Mouse (Mus musculus) lung, postnatal 14 days (tissue): ENCODE results near the gene Olfr487.
"Not testable (repeated sequence)": the region's sequence is repeated elsewhere in the genome, so short reads cannot be mapped to it uniquely, and the experiment has no call there.

ENCODE experiments used
- DNase-seq: peaks from one replicate; pipeline ENCODE4 v3.0.0; 2021

Olfr487 gene

GRCm38 (mm10) chr7:108214536-108214935, at the start of gene Olfr487:
Gene Olfr487 (minus strand): TSS chr7:108214636.
- DNase-seq, result not testable (repeated sequence)

- DNase-seq, result no peak
These were observed 43.8 kb upstream of the Olfr487 start, which contains the start of gene Olfr488 for GRCm38 (mm10) chr7:108258247-108258646. Gene Olfr488 (minus strand): TSS chr7:108258347.

GRCm38 (mm10) chr7:108233551-108233950, 19.1 kb upstream of the Olfr487 start:
- no peak for DNase-seq

GRCm38 (mm10) chr7:108196938-108197337, 17.5 kb downstream of the Olfr487 start:
- no peak for DNase-seq

- DNase-seq, result not testable (repeated sequence)
These were observed 18.1 kb downstream of the Olfr487 start for GRCm38 (mm10) chr7:108196337-108196736.

GRCm38 (mm10) chr7:108192714-108193113, 21.7 kb downstream of the Olfr487 start:
- not testable (repeated sequence) for DNase-seq

- DNase-seq, result not testable (repeated sequence)
These were observed 23.2 kb downstream of the Olfr487 start for GRCm38 (mm10) chr7:108191196-108191595.

GRCm38 (mm10) chr7:108185237-108185636, 29.2 kb downstream of the Olfr487 start:
- not testable (repeated sequence) for DNase-seq

- DNase-seq, result not testable (repeated sequence)
These were observed 30.0 kb downstream of the Olfr487 start for GRCm38 (mm10) chr7:108184401-108184800.

GRCm38 (mm10) chr7:108172642-108173041, 41.8 kb downstream of the Olfr487 start, which contains the start of gene Olfr486:
Gene Olfr486 (minus strand): TSS chr7:108172742.
- DNase-seq, result not testable (repeated sequence)

- DNase-seq, result no peak
These were observed 54.7 kb downstream of the Olfr487 start, which contains the start of gene Olfr485 for GRCm38 (mm10) chr7:108159771-108160170. Gene Olfr485 (minus strand): TSS chr7:108159871.
